Mouse (Mus musculus) ovary, adult 18-20 months (tissue): ENCODE measurements around the gene Timm44.
A peak's percentile ranks its signal among the peaks of the same experiment; 100 is the strongest.
"Not testable (repeated sequence)": the region's sequence is repeated elsewhere in the genome, so short reads cannot be mapped to it uniquely, and the experiment has no call there.

ENCODE experiments used
- DNase-seq: peaks from one replicate; pipeline ENCODE4 v3.0.0; 2022; ENCODE audit warnings: low spot score, mixed read lengths

Timm44 gene

DNA sequence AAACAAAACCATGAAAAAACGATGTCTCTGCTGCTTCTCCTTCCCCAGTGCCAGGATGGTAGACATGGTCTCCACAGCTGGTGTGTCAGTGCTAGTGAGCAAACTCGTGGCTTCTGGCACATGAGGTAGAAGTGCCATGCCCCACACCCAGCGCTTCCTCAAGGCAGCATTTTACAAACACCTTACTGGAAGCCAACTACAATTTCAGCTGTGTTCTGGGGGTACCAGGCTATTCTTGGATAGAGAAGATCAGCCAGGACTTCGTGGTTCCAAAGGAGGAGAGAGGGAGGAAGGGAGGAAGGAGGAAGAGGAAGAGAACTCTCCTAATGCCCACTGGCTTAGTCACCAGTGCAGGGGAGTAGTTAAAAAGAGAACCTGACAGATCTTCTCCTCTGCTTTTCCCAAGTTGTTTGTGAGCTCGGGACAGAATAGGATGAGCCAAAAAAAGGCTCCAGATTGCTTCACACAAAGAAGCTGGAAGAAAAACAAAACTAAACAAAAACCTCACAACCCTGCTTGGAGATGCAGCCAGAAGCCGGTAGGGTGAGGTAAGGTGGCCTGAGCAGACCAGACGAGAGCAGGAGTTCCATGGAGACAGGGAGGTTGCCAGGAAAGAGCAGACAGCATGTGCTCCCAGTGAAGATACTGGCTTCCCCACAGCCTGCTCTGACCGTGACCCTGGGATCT lies 12.5 kb downstream of the Timm44 start:
- DNase-seq: no peak

DNA sequence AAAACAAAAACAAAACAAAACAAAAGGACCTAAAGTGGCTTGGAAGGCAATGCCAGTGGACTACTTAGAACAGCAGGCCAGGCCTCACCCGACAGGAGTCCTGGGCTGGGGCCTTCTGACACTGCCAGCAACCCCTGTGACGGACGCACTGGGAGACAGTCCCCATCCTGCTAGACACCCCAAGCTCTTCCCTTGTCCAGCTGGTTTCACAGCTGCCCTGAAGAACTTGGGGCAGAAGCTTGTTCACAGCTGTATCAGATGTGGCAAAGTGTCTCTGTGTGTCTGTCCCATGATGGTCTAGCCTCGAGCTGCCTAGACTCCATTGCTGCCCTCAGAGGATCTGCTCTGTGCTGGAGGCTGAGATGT lies 15.9 kb downstream of the Timm44 start:
- no peak for DNase-seq

GRCm38 (mm10) chr8:4259125-4259804 lies 16.4 kb downstream of the Timm44 start, which contains the start of gene Ctxn1:
TSS of gene Ctxn1 (minus strand) at chr8:4259274.
- DNase-seq: peak; percentile 94

GRCm38 (mm10) chr8:4258678-4259077 lies 17.0 kb downstream of the Timm44 start:
- DNase-seq: no peak

GRCm38 (mm10) chr8:4258233-4258632 lies 17.5 kb downstream of the Timm44 start:
- peak; percentile 49 for DNase-seq

- no peak for DNase-seq
Observed at GRCm38 (mm10) chr8:4257350-4257749, 18.4 kb downstream of the Timm44 start.

DNA sequence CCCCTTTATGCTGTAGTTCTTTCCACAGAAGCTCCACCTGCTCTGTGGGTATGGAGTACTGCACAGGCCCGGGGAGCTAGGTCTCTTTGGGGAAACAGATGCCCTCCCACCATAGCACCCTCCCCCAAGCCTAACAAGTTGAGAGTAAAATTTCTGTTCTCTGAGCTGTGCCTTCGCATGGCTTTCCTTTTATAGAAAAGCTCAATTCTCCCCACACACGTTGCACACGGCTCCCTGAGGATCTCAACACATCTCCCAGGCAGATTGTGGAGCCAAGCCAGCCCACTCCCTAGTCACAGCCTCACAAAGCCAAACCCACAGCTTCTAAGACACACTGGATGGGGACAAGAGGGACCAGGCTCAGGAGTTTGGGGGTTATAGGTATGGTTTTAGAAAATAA lies 18.8 kb downstream of the Timm44 start:
- no peak for DNase-seq

DNA sequence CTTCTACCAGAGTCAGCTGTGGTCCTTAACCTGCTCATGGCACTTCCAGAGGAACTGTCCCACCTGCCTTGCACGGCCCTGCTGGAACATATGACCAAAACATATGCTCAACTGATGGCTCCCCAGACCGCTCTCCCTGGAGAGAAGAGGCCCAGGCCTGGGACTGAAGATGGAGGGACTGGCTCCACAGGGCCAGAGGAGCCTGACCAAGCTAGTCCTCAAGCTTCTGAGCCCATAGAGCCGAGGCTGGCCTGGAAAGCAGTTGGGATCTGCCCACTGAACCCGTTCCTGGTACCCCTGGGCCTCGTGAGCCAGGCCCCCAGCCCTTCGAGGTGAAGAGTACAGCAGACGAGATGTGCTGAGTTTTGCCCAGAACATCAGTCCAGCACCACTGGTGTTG lies 20.2 kb downstream of the Timm44 start:
- not testable (repeated sequence) for DNase-seq

DNA sequence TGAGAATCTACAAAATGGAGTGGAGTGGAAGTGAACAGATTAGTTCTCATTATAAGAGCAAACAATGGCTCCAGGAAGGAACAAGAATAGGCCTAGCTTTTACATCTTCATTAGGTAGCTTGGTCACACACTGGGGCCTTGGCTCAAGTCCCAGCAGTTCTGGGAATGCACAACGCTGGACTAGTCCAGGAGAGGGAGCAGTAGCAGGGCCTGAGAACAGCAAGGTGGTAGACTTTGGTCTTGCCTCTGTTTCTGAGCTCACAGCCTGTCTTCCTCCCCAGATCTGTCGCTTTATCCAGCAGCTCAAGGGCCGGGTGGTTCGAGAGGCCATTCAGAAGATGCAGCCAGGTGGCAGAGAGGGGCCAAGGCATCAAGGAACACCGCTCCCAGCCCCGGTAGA lies 21.7 kb downstream of the Timm44 start:
- DNase-seq: no peak

GRCm38 (mm10) chr8:4252934-4253841 lies 22.5 kb downstream of the Timm44 start, which contains the start of gene Snapc2:
TSS of gene Snapc2 (plus strand) at chr8:4253080.
- DNase-seq: peak; percentile 91

- DNase-seq: no peak
Observed at GRCm38 (mm10) chr8:4252116-4252760, 23.5 kb downstream of the Timm44 start.

DNA sequence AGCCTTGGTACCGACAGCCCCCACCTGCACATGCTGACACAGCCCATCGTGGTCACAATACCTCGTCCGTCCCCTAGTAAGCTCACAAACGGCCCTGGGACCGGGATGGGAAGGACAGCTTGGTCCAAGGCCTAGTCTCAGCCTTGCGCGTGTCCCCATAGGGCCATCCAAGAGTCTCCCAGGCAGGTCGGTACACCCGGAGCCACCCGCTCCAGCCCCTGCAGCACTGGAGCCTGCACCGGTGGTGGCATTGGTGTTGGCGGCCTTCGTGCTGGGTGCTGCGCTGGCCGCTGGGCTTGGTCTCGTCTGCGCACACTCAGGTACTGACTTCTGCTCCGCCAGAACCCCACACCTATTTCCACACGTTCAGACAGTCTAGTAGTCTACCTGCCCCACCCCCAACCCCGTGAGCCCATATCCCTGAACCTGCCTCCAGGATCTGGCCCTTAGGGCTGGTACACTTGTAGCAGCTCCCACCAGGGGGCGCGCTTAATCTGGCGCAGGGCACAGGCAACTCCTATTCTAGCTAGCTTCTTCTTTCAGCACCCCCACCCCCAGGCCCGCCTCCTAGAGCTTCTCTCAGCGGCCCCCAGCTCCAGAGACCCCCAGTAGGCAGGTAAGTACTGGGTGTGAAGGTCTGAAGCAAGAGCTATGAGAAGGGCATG lies 25.3 kb downstream of the Timm44 start:
- peak; percentile 59 for DNase-seq

GRCm38 (mm10) chr8:4249213-4249612 lies 26.5 kb downstream of the Timm44 start:
- DNase-seq: peak; percentile 62

GRCm38 (mm10) chr8:4247951-4248540 lies 27.7 kb downstream of the Timm44 start, which contains the start of gene Tgfbr3l:
TSS of gene Tgfbr3l (plus strand) at chr8:4248214.
- DNase-seq: peak; percentile 50

GRCm38 (mm10) chr8:4247241-4247640 lies 28.5 kb downstream of the Timm44 start:
- DNase-seq: no peak

GRCm38 (mm10) chr8:4245737-4246136 lies 30.0 kb downstream of the Timm44 start:
- DNase-seq: no peak

- no peak for DNase-seq
Observed at GRCm38 (mm10) chr8:4245061-4245460, 30.7 kb downstream of the Timm44 start.

GRCm38 (mm10) chr8:4239193-4239890 lies 36.4 kb downstream of the Timm44 start:
- DNase-seq: no peak

GRCm38 (mm10) chr8:4238434-4239192 lies 37.1 kb downstream of the Timm44 start, which contains the start of the genes Map2k7 and Gm49320:
TSS of gene Map2k7 (plus strand) at chr8:4238740.
TSS of gene Gm49320 (plus strand) at chr8:4238865.
- DNase-seq: peak; percentile 100
